Mouse (Mus musculus) CH12.LX (cell line): ENCODE results near the gene Hyal2. TPM values are rescaled to one million over a fixed set of nuclear protein-coding genes. Genes with fewer than 3 reads are reported as not detected.

Source experiments
- DNase-seq: peaks from one replicate; pipeline ENCODE4 v3.0.0-alpha.2; 2013; ENCODE audit errors: extremely low read depth
- H3K27ac ChIP-seq: 2 replicates; pipeline ENCODE4 v1.5.1; 2012; ENCODE audit warnings: low read depth, mild to moderate bottlenecking, control low read depth, moderate library complexity; ENCODE audit not compliant: insufficient read depth
- H3K27me3 ChIP-seq: replicated peaks from 2 replicates; pipeline ENCODE3; 2012; ENCODE audit warnings: inconsistent platforms
- H3K36me3 ChIP-seq, 2 experiments: replicated peaks in 1 of 2; 2 replicates each; pipeline versions ENCODE3 to v1.6.1; 2012; ENCODE audit warnings: inconsistent platforms in 1 of 2, low read length in 1 of 2, mild to moderate bottlenecking in 1 of 2, mixed read lengths in 1 of 2, moderate library complexity in 1 of 2; ENCODE audit not compliant: control insufficient read depth in 1 of 2, insufficient read depth in 1 of 2
- H3K4me1 ChIP-seq, 2 experiments: 2 replicates each; pipeline ENCODE4 v1.6.1; 2012; ENCODE audit warnings: inconsistent platforms in 1 of 2, moderate library complexity in 1 of 2; ENCODE audit not compliant: insufficient read depth in 2 of 2, control insufficient read depth in 1 of 2
- H3K4me2 ChIP-seq: 2 replicates; pipeline ENCODE4 v1.6.1; 2012; ENCODE audit warnings: low read depth, mild to moderate bottlenecking, control low read depth; ENCODE audit not compliant: poor library complexity, insufficient read depth, severe bottlenecking
- H3K4me3 ChIP-seq, 3 experiments: fragments of 150-350 bp in 1 of 3; sonication (generic) in 1 of 3; replicated peaks in 1 of 3; 2 replicates each; pipeline versions ENCODE3 to v1.5.1; 2011 to 2012; ENCODE audit warnings: low read depth in 2 of 3, low read length in 2 of 3, mild to moderate bottlenecking in 2 of 3, moderate library complexity in 2 of 3, control low read depth in 1 of 3, improper control_type of control experiment in 1 of 3, inconsistent platforms in 1 of 3, mixed read lengths in 1 of 3; ENCODE audit not compliant: poor library complexity in 1 of 3
- H3K79me2 ChIP-seq: replicated peaks from 2 replicates; pipeline ENCODE4 v1.6.1; 2012; ENCODE audit warnings: mild to moderate bottlenecking, moderate library complexity; ENCODE audit not compliant: control insufficient read depth, poor library complexity, insufficient read depth, severe bottlenecking; ENCODE audit errors: extremely low read depth
- H3K9ac ChIP-seq: 2 replicates; pipeline ENCODE4 v1.6.1; 2012; ENCODE audit warnings: low read depth, mild to moderate bottlenecking, control low read depth, moderate library complexity; ENCODE audit not compliant: insufficient read depth
- H3K9me3 ChIP-seq: replicated peaks from 2 replicates; pipeline ENCODE3; 2012; ENCODE audit warnings: low read length, inconsistent platforms, mixed read lengths
- BHLHE40 ChIP-seq: IDR thresholded peaks from 2 replicates; pipeline ENCODE4 v1.6.1; 2011; ENCODE audit warnings: mild to moderate bottlenecking, low read depth, low read length, improper control_type of control experiment
- CHD1 ChIP-seq: IDR thresholded peaks from 2 replicates; pipeline ENCODE4 v1.6.1; 2012; ENCODE audit warnings: low read depth, low read length, improper control_type of control experiment, inconsistent platforms
- CHD2 ChIP-seq: IDR thresholded peaks from 2 replicates; pipeline ENCODE4 v1.6.1; 2011; ENCODE audit warnings: low read length, improper control_type of control experiment
- ELF1 ChIP-seq: IDR thresholded peaks from 2 replicates; pipeline ENCODE4 v1.6.1; 2014; ENCODE audit warnings: low read depth, mild to moderate bottlenecking, inconsistent platforms, low read length, improper control_type of control experiment
- GABPA ChIP-seq: IDR thresholded peaks from 2 replicates; pipeline ENCODE4 v1.6.1; 2012; ENCODE audit warnings: low read depth, low read length, improper control_type of control experiment, inconsistent platforms; ENCODE audit not compliant: insufficient replicate concordance
- MAFK ChIP-seq: IDR thresholded peaks from 2 replicates; pipeline ENCODE4 v1.6.1; 2011; ENCODE audit warnings: low read length, improper control_type of control experiment; ENCODE audit not compliant: insufficient replicate concordance
- MAX ChIP-seq: IDR thresholded peaks from 2 replicates; pipeline ENCODE4 v1.6.1; 2011; ENCODE audit warnings: low read length, improper control_type of control experiment
- MAZ ChIP-seq: IDR thresholded peaks from 2 replicates; pipeline ENCODE4 v1.6.1; 2012; ENCODE audit warnings: low read depth, mild to moderate bottlenecking, inconsistent platforms, low read length, improper control_type of control experiment, moderate library complexity
- MXI1 ChIP-seq: IDR thresholded peaks from 2 replicates; pipeline ENCODE4 v1.6.1; 2011; ENCODE audit warnings: mild to moderate bottlenecking, low read depth, low read length, improper control_type of control experiment
- PAX5 ChIP-seq: IDR thresholded peaks from 2 replicates; pipeline ENCODE4 v1.6.1; 2012; ENCODE audit warnings: low read length, inconsistent platforms, mixed read lengths
- POLR2AphosphoS2 ChIP-seq: IDR thresholded peaks from 2 replicates; pipeline ENCODE4 v1.6.1; 2011; ENCODE audit warnings: low read depth, low read length, improper control_type of control experiment
- SMC3 ChIP-seq: IDR thresholded peaks from 2 replicates; pipeline ENCODE4 v1.6.1; 2011; ENCODE audit warnings: low read depth, low read length, improper control_type of control experiment
- TCF12 ChIP-seq: IDR thresholded peaks from 2 replicates; pipeline ENCODE4 v1.6.1; 2014; ENCODE audit warnings: low read depth, mild to moderate bottlenecking, inconsistent platforms, low read length, improper control_type of control experiment
- USF1 ChIP-seq: IDR thresholded peaks from 2 replicates; pipeline ENCODE4 v1.6.1; 2014; ENCODE audit warnings: low read depth, mild to moderate bottlenecking, inconsistent platforms, low read length, improper control_type of control experiment
- ZC3H11A ChIP-seq: IDR thresholded peaks from 2 replicates; pipeline ENCODE4 v1.6.1; 2012; ENCODE audit warnings: low read depth, mild to moderate bottlenecking, inconsistent platforms, low read length, improper control_type of control experiment
- ZKSCAN1 ChIP-seq: IDR thresholded peaks from 2 replicates; pipeline ENCODE4 v1.6.1; 2012; ENCODE audit warnings: low read depth, inconsistent platforms, low read length, improper control_type of control experiment, borderline replicate concordance
- ZNF384 ChIP-seq: IDR thresholded peaks from 2 replicates; pipeline ENCODE4 v1.6.1; 2012; ENCODE audit warnings: low read depth, low read length, improper control_type of control experiment, inconsistent platforms
- dilution Hi-C: fragments of 300-500 bp; cut with MboI; formaldehyde crosslinking; loops from 2 replicates; pipeline ENCODE4 v1.14.3; 2020; ENCODE audit warnings: low sequenced_read_pairs; ENCODE audit not compliant: extremely low pct_unique_long_range_greater_than_20kb, extremely low pct_ligation_motif_present
- in situ Hi-C: fragments of 300-500 bp; cut with MboI; formaldehyde crosslinking; loops from 3 replicates; pipeline ENCODE4 v1.14.3; 2019; ENCODE audit warnings: low sequenced_read_pairs, low pct_ligation_motif_present, low pct_unique_long_range_greater_than_20kb, mixed read lengths
- polyA plus RNA-seq: library from polyadenylated mRNA; unstranded; fragments of >175 nt; gene quantifications from 2 replicates; pipeline ENCODE4 v1.2.1, GENCODE M21; 2012; ENCODE audit warnings: low read depth; ENCODE audit not compliant: insufficient read length
- total RNA-seq, 2 experiments: library from RNA; depleted of rRNA; stranded (reverse); fragments of 300-350 nt in 1 of 2; fragments of >200 nt in 1 of 2; gene quantifications; 2 replicates each; pipeline ENCODE4 v1.2.3; 2012 to 2014

Gene Hyal2
- total and polyA plus RNA-seq, 3 experiments = 16.4 to 30.9 (median 26.8) TPM

DNA sequence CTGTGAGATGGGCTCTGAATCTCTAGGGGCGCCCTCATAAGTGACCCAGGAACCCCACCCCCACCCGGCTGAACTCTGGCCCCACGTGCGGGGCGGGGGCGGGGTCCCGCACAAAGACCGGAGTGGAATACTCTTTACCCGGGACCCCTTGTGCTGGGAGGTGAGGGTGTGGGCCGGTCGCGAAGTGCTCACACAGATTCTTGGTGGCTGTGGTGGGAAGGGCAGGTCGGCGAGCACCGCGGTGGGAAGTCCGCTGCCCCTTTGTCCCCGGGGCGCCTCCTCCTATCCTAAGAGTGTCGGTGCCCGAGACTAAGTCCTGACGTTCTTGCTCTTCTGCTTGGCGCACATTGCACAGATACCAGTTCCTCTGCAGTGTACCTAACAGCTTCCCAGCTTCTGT is 1.5 kb downstream of the Hyal2 start:
- TF ChIP-seq MAX = peak; percentile 83
- 0 out of 2 replicates have a peak, but pooled peaks have one; percentile 4 for TF ChIP-seq TCF12
- TF ChIP-seq MXI1 = peak; percentile 96
- TF ChIP-seq BHLHE40 = peak; percentile 83
- no peak for TF ChIP-seq ZC3H11A
- TF ChIP-seq PAX5 = no peak
- TF ChIP-seq CHD2 = peak; percentile 77; the same call in 1 of the 2 replicates
- peak; percentile 68 for TF ChIP-seq MAZ
- no peak for TF ChIP-seq ZNF384
- no peak for TF ChIP-seq SMC3
- peak; percentile 20; the same call in 1 of the 2 replicates for TF ChIP-seq USF1
- no peak for TF ChIP-seq MAFK
- TF ChIP-seq ELF1 = no peak
- TF ChIP-seq POLR2AphosphoS2 = no peak
- H3K27me3 ChIP-seq = no peaks in the 10 kb centered on the region
- H3K4me2 ChIP-seq = peak overlapping the region; percentile 86
- H3K36me3 ChIP-seq = peaks cover 37 to 62% of the 10 kb centered on the region in 2 experiments
- dilution Hi-C loops (no loop called here), in situ Hi-C loops (no loop called here)
- H3K4me1 ChIP-seq = peaks cover 19 to 47% of the 10 kb centered on the region in 2 experiments
- H3K9me3 ChIP-seq = no peaks in the 10 kb centered on the region
- H3K79me2 ChIP-seq = no peaks in the 10 kb centered on the region; the same call in 1 of the 2 replicates
- H3K27ac ChIP-seq = no peak overlapping the region
- peak overlapping the region; percentile 79 for H3K9ac ChIP-seq
- DNase-seq = no peak
- peak overlapping the region; percentile 80 to 83 (median 80) for H3K4me3 ChIP-seq

DNA sequence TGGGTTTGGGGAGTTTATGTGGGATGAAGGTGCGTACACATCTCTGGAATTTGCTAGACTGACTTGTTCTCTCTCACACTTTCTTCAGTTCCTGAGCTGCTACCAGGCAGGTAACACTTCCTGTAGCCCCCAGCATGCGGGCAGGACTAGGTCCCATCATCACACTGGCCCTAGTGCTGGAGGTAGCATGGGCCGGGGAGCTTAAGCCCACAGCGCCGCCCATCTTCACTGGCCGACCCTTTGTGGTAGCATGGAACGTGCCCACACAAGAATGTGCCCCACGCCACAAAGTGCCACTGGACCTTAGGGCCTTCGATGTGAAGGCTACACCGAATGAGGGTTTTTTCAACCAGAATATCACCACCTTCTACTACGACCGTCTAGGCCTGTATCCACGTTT is 2.3 kb downstream of the Hyal2 start:
- TF ChIP-seq MAFK (no peak), ZKSCAN1 (no peak), CHD1 (no peak), POLR2AphosphoS2 (no peak), GABPA (no peak), TCF12 (no peak), ELF1 (no peak)
- Histone ChIP-seq H3K27me3 (no peaks in the 10 kb centered on the region), H3K4me1 (peaks cover 16 to 40% of the 10 kb centered on the region in 2 experiments), H3K4me2 (peak overlapping the region; percentile 86), H3K36me3 (peaks cover 30 to 57% of the 10 kb centered on the region in 2 experiments), H3K79me2 (no peaks in the 10 kb centered on the region), H3K9ac (peak overlapping the region; percentile 79), H3K9me3 (no peaks in the 10 kb centered on the region), H3K27ac (no peak overlapping the region), H3K4me3 (peak overlapping the region; percentile 80 to 83 (median 80))
- in situ Hi-C loops = no loop called here
- dilution Hi-C loops = no loop called here
- no peak for DNase-seq
